Mouse (Mus musculus) heart, embryonic 11.5 days (tissue): ENCODE measurements around the gene 4921539E11Rik. TPM values are rescaled to one million over a fixed set of nuclear protein-coding genes. Genes with fewer than 3 reads are reported as not detected.

Experiments used
- ATAC-seq: fragments of 200-750 bp; cut with Nextera tagmentation; replicated peaks from 2 replicates; pipeline ENCODE4 v1.8.0; 2017; ENCODE audit warnings: moderate library complexity; ENCODE audit not compliant: insufficient number of reproducible peaks, low FRiP score, low TSS enrichment
- H3K27ac ChIP-seq: fragments of 300-500 bp; sonication (generic); 2 replicates; pipeline ENCODE4 v1.5.1; 2014; ENCODE audit warnings: mild to moderate bottlenecking, low read depth, low read length
- H3K27me3 ChIP-seq: fragments of 300-500 bp; sonication (generic); 2 replicates; pipeline ENCODE4 v1.6.1; 2014; ENCODE audit warnings: mild to moderate bottlenecking, low read length, mixed read lengths; ENCODE audit not compliant: control insufficient read depth, insufficient read depth
- H3K36me3 ChIP-seq: fragments of 300-500 bp; sonication (generic); 2 replicates; pipeline ENCODE4 v1.6.1; 2014; ENCODE audit warnings: mild to moderate bottlenecking, low read length, moderate library complexity, mixed read lengths; ENCODE audit not compliant: control insufficient read depth, insufficient read depth
- H3K4me1 ChIP-seq: fragments of 300-500 bp; sonication (generic); 2 replicates; pipeline ENCODE4 v1.6.1; 2014; ENCODE audit warnings: low read length; ENCODE audit not compliant: control insufficient read depth, insufficient read depth
- H3K4me2 ChIP-seq: fragments of 300-500 bp; sonication (generic); 2 replicates; pipeline ENCODE4 v1.6.1; 2014; ENCODE audit warnings: mild to moderate bottlenecking, moderate library complexity
- H3K4me3 ChIP-seq: fragments of 300-500 bp; sonication (generic); 2 replicates; pipeline ENCODE4 v1.5.1; 2014; ENCODE audit warnings: low read depth, low read length
- H3K9ac ChIP-seq: fragments of 300-500 bp; sonication (generic); 2 replicates; pipeline ENCODE4 v1.6.1; 2014; ENCODE audit warnings: mild to moderate bottlenecking, low read depth, low read length, moderate library complexity
- H3K9me3 ChIP-seq: fragments of 300-500 bp; sonication (generic); replicated peaks from 2 replicates; pipeline ENCODE4 v1.6.1; 2016; ENCODE audit warnings: low read length; ENCODE audit not compliant: control insufficient read depth
- WGBS: fragments of 180-500 bp; shearing (Covaris S2); extraction: QIAGEN DNeasy Blood & Tissue Kit; methylation state at CpG from one replicate; pipeline ENCODE4 v1.1.7; 2014; ENCODE audit not compliant: insufficient replicate concordance; 5-methylcytosine and 5-hydroxymethylcytosine counted together
- polyA plus RNA-seq: library from polyadenylated mRNA; unstranded; fragments of >200 nt; fragmentation: Nextera tagmentation; extraction: Ambion mirVana; gene quantifications from 2 replicates; pipeline ENCODE4 v1.2.1, GENCODE M21; 2014

4921539E11Rik gene
- polyA plus RNA-seq, 1 experiment from 2014 or later: not detected

DNA sequence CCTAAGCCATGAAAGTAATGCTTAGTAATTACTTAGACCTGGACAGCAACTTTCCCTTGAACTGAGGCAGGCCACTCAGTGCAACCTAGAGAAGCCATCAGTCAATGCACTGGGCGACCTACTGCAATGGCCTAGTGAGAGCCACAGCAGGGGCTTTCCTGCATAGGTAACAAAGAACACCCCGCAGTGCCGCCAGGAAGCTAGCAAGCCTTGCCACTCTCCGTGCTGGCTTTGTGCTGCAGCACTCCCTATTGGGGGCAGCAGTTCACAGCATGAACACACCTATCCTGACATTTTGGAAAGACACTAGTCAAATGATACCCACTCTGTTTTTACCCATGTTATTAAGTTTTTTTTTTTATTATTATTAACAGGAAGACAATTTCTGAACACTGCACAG is 91.6 kb downstream of the 4921539E11Rik start:
- Histone ChIP-seq H3K27ac (no peak overlapping the region), H3K27me3 (no peaks in the 10 kb centered on the region), H3K4me2 (no peak overlapping the region), H3K4me1 (no peaks in the 10 kb centered on the region), H3K36me3 (peaks cover 3% of the 10 kb centered on the region; the same call in 1 of the 2 replicates), H3K9ac (no peak overlapping the region), H3K4me3 (no peak overlapping the region), H3K9me3 (no peaks in the 10 kb centered on the region)
- WGBS: 55% methylated on average over 4 of the region's 4 CpGs
- ATAC-seq: no peak

DNA sequence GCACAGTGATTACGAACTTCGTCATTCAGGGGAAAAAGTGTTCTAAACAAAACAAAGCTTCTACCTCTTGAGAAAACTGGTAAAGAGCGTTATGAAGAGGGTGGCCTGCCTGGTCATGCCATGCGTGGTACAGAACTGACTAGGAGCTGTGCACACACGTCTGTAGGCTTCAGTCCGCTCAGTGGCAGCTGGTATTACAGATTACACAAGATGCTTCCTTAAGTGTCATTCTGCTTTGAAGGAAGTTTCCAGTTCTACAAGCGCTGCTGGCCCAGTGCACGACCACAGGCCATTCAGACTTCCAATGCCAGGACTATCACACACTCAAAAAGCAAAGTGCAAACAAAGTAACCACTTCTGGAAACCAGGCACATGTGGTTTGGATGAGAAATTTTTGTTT is 93.3 kb downstream of the 4921539E11Rik start:
- ATAC-seq: no peak
- no peaks in the 10 kb centered on the region for H3K9me3 ChIP-seq
- H3K4me1 ChIP-seq: no peaks in the 10 kb centered on the region
- H3K4me3 ChIP-seq: no peak overlapping the region
- H3K9ac ChIP-seq: no peak overlapping the region
- no peaks in the 10 kb centered on the region for H3K27me3 ChIP-seq
- H3K27ac ChIP-seq: no peak overlapping the region
- 84% methylated on average over 8 of the region's 8 CpGs for WGBS
- no peak overlapping the region for H3K4me2 ChIP-seq
- H3K36me3 ChIP-seq: peaks cover 5% of the 10 kb centered on the region

DNA sequence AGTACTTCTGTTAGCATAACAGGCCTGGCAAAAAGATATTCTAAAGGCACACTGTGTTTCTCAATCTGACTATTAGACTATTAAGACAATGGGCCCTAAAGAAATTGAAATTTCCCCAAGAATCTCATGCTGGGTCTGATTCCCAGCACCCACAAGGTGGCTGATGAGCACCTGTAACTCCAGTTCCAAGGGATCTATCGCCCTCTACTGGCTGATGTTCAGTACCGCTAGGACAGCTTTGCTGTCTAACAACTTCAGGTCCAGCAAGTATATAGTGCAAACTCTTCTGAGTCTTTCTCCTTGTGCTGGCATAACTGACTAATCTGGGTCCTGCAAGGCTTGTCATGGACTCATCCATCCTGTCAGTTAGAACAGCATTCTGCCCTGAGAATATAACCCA is 98.2 kb downstream of the 4921539E11Rik start:
- H3K4me1 ChIP-seq: peaks cover 11% of the 10 kb centered on the region; the same call in 1 of the 2 replicates
- no peak overlapping the region for H3K4me2 ChIP-seq
- no peak overlapping the region for H3K27ac ChIP-seq
- no peaks in the 10 kb centered on the region for H3K9me3 ChIP-seq
- H3K27me3 ChIP-seq: no peaks in the 10 kb centered on the region
- H3K4me3 ChIP-seq: no peak overlapping the region
- peaks cover 5% of the 10 kb centered on the region for H3K36me3 ChIP-seq
- no peak overlapping the region for H3K9ac ChIP-seq
- WGBS: 84% methylated on average over 2 of the region's 2 CpGs
- ATAC-seq: no peak

DNA sequence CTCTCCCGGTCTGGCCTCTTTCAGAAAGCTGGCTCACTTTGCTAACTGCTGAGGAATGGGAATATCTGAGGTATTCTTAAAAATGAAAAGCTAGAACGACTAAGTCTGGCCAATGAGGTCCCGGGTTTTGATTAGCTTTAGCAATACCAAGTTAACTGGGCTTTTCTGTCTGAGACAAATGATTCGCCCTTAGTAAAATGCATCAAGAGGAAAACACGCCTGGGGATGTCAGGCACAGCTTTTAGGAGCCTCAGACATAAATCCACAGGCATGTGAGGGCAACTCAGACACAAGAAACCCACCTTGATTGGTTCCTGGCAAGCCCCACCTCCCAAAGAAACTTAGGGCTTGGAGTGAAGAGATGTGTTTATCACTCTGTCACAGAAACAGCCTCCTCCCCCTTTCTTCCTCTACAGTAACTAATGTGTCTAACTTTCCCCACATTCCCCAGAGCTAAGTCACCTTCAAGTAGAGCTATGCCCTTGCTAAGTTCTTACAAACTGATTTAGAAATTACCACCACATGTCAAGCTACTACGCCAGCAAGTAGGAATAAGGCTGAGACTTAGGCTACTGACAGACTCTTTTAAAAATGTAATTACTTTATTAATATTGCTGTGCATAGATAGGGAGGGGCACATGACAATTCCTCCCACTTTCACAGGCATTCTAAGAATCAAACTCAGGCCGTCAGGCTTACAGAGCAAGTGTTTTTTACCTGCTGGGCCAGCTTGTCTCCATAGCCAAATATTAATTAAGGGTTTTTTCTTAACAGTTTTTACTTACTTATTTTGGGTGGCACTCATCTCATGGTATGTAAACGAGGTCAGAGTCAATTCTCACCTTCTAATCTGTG is 101.7 kb downstream of the 4921539E11Rik start:
- Histone ChIP-seq H3K27me3 (no peaks in the 10 kb centered on the region), H3K9ac (no peak overlapping the region), H3K27ac (no peak overlapping the region), H3K36me3 (peaks cover 5% of the 10 kb centered on the region), H3K9me3 (no peaks in the 10 kb centered on the region), H3K4me1 (peaks cover 11% of the 10 kb centered on the region; the same call in 1 of the 2 replicates), H3K4me3 (no peak overlapping the region), H3K4me2 (no peak overlapping the region)
- ATAC-seq: no peak
- 71% methylated on average over 8 of the region's 8 CpGs for WGBS

Other genes with a start within 250 kb of the 4921539E11Rik start
- gene Mier1, start 176.5 kb downstream of the 4921539E11Rik start, polyA plus RNA-seq: 29.6 and 37.2 TPM in 2 replicates
- gene Wdr78, start 176.3 kb downstream of the 4921539E11Rik start, polyA plus RNA-seq: 1.7 and 2.2 TPM in 2 replicates
- 8.8 and 11.1 TPM in 2 replicates for gene Slc35d1, start 75.7 kb downstream of the 4921539E11Rik start, polyA plus RNA-seq
- gene Oma1, start 22.9 kb upstream of the 4921539E11Rik start, polyA plus RNA-seq: 19.8 and 22.5 TPM in 2 replicates